Mouse (Mus musculus): Measurements from ENCODE around the gene Gmeb1. TPM values are rescaled to one million over a fixed set of nuclear protein-coding genes. Genes with fewer than 3 reads are reported as not detected.
"Not testable (repeated sequence)": the region's sequence is repeated elsewhere in the genome, so short reads cannot be mapped to it uniquely, and the experiment has no call there.

Gene Gmeb1
- total RNA-seq, 2 experiments from 2014 or later, result 18.7 to 19.5 TPM

DNA sequence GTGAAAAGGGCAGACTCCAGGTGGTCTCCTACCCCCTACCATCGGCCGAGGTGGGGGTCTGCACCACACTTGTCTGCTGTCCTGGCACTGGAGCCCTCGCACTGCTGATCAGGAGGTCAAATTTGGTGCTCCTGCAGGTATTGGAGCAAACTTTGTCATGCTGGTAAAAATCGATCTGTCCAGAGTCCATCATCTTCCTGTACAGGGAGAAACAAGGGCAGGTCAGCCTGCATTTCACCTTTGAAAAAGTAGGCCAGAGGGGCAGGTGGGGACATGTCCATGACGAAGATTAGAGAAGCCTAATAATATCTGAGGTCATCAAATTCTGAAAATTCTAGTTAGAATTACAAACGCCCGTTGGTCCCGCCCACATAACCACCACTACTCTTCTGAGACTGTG, 26.7 kb downstream of the Gmeb1 start:
- DNase-seq (ENCODE audit: low spot score in 2 of 2), result no peak

DNA sequence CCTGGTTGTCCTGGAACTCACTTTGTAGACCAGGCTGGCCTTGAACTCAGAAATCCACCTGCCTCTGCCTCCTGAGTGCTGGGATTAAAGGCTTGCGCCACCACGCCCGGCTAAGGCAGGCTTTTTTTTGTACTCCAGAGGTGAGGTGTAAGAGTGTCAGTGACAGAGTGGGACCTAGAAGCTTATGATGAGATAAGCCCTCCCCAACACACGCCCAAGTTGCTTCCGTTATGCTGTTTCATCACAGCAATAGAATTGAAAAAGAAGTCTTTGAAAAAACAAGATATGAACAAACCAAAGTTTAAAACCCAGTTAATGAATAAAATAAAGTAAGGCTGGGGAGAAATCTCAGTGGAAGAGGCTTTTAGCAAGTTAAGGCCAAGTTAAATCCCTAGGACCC, 31.0 kb downstream of the Gmeb1 start:
- no peak for DNase-seq (ENCODE audit: low spot score in 2 of 2)

DNA sequence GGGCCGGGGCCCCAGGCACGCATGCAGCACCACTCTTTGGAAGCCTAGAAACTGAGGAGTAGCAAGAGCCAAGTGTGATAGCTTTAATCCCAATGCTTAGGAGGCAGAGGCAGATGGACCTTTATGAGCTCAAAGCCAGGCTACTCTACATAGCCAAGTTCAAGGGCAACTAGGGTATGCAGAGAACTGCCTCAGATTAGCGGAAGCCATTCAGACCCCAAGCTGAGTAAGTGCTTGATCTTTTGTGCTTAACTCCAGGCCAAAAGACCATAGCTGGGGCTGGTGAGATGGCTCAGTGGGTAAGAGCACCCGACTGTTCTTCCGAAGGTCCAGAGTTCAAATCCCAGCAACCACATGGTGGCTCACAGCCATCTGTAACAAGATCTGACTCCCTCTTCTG, 39.4 kb downstream of the Gmeb1 start:
- not testable (repeated sequence) for DNase-seq (ENCODE audit: low spot score in 2 of 2)

DNA sequence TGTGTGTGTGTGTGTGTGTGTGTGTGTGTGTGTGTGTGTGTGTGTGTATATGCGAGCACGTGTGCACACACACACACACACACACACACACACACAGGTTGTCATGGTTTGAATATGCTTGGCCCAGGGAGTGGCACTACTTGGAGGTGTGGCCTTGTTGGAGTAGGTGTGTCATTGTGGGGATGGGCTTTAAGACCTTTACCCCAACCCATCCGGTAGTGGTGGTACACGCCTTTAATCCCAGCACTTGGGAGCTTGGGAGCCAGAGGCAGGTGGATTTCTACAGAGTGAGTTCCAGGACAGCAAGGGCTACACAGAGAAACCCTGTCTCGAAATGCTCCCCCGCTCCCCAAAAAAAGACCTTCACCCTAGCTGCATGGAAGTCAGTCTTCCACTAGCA, 43.0 kb downstream of the Gmeb1 start:
- DNase-seq (ENCODE audit: low spot score in 2 of 2), result not testable (repeated sequence)

DNA sequence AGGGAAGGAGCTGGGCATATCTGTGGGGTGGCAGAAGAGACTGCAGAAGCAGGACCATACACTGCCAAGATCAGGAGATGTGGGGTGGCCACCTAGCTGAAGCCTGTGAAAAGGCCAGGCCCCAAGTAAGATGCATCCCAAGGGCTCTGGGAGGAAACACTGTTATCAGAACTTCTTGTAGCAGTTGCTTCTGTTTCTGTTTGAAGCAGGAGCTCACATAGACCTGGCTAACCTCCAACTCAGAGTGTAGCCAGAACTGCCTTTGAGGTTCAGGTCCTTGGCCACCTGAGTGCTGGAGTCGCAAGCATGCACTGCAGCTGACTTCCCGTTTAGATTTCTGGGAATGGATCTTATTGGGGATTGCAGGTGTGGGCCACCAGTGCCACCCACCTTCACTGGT, 43.6 kb downstream of the Gmeb1 start:
- DNase-seq (ENCODE audit: low spot score in 2 of 2), result no peak

DNA sequence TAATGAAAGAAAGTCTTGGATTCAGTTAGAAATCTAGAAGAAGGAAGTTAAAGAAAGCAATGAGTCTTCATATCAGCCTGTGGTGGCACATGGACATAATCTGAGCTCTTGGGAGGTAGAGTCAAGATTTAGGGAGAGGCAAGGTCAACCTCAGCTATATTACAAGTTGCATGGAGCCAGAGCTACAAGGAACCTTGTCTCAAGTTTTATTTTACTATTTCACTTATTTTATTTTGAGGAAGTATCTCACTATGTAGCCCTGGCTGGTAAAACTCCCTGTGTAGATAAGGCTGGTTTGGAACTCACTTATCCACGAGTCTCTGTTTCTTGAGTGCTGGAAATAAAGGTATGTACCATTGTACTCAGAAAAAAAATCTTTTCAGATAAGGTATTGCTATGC, 44.8 kb downstream of the Gmeb1 start:
- no peak for DNase-seq (ENCODE audit: low spot score in 2 of 2)

DNA sequence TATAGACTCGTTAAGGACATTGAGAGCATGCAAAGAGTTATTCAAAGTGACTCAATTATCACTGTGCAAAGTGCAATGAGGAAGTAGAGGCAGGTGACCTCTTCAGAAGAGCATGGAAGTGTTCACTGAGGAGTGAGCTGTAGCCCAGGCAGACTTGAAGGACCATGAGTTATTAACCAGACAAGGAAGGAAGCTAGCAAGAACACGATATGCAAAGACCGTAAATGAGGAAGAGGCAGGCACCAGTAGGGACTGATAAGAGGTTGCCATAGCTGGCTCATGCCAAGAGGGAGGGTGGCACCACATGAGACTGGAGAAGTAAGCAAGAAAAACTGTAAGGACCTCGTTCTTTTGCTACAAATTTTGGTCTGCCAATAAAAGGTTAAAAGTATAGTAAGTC, 46.6 kb downstream of the Gmeb1 start:
- DNase-seq (ENCODE audit: low spot score in 2 of 2), result no peak

DNA sequence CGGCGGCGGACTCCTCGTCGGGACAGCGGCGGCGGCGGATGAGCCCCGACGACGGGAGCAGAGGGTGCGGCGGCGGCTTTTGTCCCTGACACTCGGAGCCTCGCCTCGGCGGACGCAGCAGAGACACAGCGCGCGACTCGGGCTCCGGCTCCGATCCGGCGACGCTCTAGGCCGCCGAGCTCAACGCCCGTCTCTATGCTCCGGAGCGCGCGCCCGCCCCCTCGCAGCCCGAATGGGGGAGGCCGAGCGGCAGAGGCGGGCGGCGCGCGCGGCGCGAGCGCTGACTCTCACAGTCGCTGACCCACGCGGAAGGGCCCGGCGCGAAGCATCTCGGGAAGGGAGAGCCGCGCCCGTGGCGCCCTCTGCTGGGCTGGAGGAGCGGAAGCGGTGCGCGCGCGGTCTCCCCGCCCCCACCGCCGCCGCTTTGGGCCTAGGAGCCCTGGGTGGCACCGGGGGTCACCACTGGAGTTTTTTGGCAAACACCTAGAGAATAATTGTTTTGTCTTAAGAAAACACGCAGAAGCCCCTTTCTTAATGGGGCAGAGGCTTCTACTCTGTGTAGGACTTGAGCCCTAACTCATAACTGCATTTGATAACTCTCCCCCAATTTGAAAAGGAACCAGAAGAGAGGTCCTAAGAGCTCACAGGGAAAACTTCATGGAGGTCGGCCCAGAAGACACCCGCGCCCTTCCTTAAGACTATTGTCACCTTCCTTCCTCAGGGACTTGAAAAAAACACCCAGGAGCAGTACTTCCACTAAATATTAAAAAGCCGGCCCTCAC, 49.3 kb downstream of the Gmeb1 start, which contains the start of gene Ythdf2:
TSS of gene Ythdf2 (minus strand) at position 351 of the 782 bp plus-strand sequence.
- DNase-seq (ENCODE audit: low spot score in 2 of 2), result peak; percentile 98

DNA sequence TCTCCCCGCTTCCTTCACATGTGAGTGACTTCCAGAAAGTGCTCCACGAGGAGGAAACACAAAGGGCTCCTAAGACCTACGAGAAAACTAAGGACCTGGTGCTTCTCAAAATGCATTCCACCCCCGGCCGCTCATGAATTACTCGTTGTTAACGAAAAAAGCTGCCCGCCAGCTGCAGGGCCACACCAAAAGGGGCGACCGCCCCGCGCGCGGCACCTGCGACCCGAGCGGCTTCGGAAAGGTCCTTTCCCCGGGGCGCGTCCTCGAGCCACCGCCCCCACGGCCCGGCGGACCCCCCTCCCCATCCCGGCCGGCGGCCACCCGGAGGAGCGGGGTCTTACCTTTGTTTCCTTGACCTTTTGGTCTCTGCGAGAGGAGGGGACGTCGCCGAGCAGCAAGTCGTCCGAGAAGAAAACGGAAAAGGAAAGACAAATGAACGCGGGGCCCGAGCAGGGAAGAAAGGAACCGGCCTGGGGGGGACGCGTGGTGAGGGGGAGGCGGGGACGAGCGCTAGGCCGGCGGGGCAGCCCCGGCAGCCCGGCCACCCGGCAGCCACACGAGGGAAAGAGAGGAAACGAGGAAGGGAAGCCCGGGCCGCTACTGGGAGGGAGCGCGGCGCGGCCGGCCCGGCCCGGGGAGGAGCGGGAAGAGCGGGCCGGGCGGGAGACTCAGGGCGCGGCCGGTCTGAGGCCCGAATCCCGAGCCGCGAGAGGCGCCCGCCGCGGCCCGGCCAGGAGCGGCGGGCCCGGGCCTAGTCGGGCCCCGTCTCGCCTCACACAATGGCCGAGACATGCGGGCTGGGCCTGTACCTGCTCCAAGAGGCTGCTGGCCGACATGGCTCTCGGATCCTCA, 50.1 kb downstream of the Gmeb1 start:
- DNase-seq (ENCODE audit: low spot score in 2 of 2), result peak; percentile 31 to 36

DNA sequence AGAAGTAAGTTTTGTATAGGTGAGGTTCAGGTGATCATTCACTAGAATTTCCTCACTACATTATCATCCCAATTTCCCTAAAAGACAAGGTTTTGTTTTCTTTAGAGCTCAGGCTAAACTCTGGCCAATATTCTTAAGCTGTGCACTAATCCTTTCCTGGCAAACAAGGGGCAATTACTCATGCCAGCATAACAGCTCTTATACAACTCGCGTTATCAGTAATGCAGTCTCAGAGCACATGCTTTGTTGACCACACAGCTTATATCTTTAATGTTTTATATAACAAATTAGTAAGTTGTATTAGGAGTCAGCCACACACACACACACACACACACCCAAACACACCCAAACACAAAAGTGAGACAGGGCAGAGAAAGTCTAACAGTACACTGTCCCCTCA, 51.1 kb downstream of the Gmeb1 start:
- no peak for DNase-seq (ENCODE audit: low spot score in 2 of 2)

DNA sequence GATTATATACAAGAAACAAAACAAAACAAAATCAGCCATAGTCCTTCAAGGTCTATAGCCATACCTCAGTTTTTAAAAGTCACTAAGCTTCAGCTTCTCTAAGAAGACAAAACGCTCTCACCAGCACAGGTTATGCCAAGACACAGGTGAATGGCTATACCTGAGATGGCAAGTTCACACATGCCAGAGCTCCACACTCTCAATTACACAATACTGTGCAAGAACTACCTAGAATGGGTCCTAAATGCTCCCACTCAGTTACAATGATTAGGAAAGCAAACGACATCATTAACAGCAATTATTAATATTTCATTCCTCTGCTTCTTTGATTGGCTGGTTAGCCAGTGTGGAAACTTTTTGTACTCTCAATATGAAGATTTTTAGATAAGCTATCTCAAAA, 52.1 kb downstream of the Gmeb1 start:
- DNase-seq (ENCODE audit: low spot score in 2 of 2), result no peak

DNA sequence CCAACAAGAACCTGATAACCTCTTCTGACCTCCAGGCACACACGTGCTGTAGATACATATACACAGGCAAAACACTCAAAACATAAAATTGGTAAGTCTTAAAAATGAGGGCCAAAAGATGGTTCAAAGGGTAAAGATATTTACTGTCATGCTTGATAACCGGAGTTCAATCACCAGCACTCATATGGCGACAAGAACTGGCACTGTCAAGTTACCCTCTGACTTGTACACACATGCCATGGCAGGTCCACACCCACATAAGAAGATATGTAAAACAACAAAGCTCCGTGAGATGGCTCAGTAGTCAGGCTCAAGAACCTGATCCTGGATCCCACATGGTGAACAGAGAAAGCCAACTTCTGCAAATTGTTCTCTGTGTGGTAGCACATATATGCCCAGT, 54.1 kb downstream of the Gmeb1 start:
- DNase-seq (ENCODE audit: low spot score in 2 of 2), result no peak

DNA sequence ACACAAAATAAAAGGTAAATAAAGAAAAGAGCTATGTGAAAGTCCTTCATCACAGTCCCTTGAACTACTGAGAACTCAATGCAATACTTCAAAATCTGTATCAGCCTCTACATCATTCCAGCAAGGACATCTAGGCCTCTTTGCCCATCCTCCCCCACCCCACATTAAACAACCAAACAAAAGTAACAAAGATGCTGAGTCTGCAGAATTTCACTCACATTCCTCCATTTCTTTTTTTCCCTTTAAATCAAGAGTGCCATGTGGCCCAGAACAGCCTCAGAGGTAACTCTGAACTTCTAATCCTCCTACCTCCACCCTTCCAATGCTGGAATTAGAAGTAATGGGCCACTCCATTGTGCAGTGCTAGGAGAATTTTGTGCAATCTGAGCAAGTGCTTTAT, 62.6 kb downstream of the Gmeb1 start:
- DNase-seq (ENCODE audit: low spot score in 2 of 2), result no peak

DNA sequence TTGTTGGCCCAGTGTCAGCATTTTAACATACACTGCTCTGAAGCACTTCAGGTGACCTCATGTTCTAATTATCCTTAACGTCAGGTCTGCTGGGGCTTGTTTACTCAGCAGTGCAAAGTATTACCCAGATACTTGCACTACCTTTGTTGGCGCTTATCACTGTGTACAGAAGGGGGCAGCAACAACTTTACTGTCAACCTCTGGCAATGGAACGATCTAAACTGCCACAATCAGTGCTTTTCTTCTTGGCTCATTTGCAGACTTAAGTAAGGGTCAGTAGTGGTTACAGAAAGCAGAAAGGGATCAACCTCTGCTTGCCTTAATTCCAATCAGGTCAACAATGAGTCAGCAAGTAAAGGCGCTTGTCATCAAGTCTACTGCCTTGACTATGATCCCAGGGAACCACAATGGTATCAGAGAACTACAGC, 63.1 kb downstream of the Gmeb1 start:
- no peak for DNase-seq (ENCODE audit: low spot score in 2 of 2)

DNA sequence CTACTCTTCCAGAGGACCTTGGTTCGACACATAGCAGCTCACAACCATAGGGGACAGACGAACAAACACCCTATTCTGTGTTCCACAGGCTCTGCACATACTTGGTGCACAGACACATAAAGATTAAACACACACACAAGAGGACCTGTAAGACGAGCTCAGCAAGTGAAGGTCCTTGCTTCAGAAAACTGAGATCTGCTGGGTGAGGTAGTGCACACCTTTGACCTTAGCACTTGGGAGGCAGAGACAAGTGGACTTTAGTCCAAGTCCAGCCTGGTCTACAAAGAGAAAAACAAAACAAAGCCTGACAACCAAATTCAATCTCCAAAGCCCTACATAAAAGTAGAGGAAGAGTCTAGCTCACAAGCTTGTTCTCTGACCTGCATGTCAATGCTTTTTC, 66.4 kb downstream of the Gmeb1 start:
- DNase-seq (ENCODE audit: low spot score in 2 of 2), result no peak

DNA sequence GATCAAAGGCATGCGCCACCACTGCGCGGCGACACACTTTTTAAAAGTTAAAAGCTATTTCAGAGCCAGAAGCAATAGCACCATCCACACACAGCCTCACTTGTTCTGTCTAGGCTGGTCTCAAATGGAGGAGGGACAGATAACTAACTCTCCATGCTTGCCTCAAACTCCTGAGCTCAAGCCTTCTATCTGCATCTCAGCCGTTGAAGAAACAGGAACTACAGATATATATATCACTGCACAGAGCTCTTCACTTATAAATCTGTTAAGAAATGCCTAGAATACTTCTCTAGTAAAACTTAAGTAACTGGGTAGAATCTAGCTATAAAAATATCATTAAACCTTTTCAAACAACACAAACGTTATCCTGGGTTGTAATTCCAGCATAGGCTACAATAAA, 67.0 kb downstream of the Gmeb1 start:
- no peak for DNase-seq (ENCODE audit: low spot score in 2 of 2)

DNA sequence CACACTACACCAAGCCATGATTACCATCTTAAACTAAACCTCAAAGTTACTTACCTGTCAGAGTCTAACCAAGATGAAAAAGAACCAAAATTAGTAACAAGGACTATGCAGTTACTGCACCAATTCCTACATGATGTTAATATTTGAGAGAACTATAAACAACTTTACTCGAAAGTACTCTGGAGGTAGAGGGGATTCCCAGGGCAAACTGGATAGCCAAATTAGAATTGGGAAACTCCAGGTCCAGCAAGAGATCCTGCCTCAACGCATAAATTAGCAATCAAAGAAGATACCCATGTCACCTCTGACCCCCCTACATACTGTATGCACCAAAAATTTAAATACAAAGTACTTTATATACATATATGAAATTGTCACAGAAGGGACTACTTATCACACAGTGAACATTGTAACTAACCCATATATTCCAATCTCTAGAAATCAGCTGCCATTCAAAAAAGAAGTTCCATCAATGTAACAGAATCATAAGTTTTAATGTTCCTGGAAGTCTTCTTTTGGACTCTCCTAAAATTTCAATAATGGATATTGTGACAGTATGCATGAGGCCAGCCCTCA, 73.5 kb downstream of the Gmeb1 start:
- DNase-seq (ENCODE audit: low spot score in 2 of 2), result no peak

DNA sequence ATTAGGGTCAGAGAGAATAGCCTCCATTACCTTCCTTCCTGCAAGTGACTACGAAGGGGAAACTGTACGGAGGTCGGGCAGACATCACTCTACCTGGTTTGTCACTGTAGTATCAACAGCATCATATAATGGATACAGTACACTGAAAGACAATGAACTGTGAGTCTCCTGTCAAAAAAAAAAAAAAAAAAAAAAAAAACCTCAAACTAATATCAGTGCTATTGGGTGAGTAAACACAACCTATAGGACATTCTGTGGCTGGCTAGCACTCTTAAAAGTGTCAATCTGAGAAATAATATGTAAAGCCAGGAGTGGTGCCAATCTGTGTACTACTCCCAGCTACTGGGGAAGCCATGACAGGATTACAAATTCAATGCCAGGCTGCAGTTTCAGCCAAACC, 78.2 kb downstream of the Gmeb1 start:
- DNase-seq (ENCODE audit: low spot score in 2 of 2), result no peak

DNA sequence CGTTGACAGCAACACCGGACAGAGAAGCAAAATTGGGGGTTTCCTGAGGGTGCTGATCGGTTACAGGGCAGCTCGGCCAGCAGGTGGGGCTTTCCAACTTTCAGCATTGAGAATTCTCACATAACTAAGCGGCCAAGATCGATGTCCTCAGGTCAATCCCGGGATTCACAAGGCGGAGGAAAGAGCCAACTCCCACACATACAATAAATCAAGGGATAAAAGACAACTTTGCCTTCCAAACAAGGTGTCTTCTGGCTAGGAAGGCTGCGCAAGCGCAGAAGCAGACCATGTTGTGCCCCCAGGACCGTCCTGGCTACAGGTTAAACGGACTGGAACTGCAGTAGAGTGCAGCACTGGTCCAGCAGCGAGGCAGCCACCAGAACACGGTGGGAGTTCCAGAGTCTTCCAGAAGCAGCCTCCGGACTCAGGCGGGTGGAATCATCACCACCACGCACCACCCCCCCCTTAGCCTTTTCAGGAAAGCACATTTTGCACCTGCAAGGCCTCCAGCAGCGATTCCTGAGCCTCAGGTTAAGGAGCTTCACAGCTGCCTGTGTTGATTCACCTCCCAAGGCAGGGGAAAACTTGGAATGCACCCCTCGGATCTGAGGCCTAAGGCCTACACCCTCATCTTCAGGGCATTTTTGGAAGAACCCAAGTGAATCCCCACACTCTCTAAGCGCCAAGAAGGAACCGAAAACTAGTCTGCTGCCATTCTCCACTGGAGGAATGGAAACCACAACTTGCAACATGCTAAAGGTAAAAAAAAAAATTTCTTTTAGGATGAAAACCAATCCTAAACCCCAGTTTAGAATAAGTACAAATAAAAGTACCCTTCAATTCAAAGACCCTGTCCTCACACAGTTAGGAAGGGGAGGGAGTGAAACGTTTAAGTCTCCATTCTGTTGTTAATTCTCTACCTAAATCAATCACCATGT, 79.4 kb downstream of the Gmeb1 start:
- no peak for DNase-seq (ENCODE audit: low spot score in 2 of 2)

DNA sequence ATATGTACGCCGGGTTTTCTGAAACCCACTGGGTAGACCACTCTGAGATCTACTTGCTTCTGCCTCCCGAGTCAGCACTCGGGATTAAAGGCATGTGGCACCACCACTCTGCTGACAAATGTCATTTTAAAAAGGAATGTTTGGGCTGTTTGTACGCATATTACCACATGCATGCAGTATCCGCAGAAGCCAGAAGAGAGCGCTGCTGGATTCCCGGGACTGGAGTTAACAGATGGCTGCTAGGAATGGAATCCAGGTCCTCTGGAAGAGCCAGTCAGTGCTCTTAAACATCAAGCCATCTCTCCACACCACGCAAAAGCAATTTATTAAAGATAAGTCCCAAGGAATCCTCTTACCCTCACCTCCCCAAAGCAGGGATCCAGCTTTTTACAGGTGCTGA, 80.7 kb downstream of the Gmeb1 start:
- no peak for DNase-seq (ENCODE audit: low spot score in 2 of 2)

DNA sequence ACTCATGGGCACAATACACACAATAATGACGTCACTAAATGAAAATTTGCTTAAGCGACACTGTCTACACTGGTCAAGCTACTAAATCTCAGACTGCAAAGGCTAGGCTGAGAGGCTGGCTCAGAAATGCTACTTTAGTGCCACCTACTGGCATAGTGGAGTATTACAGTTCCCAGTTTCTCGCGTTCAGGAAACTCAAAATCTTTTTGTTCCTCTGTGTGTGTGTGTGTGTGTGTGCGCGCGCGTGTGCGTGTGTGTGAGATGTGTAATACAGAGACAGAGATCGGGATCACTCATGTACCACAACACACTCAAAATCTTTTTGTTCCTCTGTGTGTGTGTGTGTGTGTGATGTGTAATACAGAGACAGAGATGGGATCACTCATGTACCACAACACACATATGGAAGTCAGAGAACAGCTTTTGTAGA, 82.8 kb downstream of the Gmeb1 start:
- peak in 1 of 2 experiments; percentile 49 for DNase-seq (ENCODE audit: low spot score in 2 of 2)
